Mouse (Mus musculus) lung, postnatal 36 days (tissue): ENCODE measurements around the gene Pigb.
A peak's percentile ranks its signal among the peaks of the same experiment; 100 is the strongest.
"Not testable (repeated sequence)": the region's sequence is repeated elsewhere in the genome, so short reads cannot be mapped to it uniquely, and the experiment has no call there.

Experiments
- DNase-seq: peaks from one replicate; pipeline ENCODE4 v3.0.0; 2022; ENCODE audit warnings: mixed read lengths

Gene Pigb

GRCm38 (mm10) chr9:73040080-73040479, at the start of gene Pigb:
Gene Pigb (minus strand): TSS chr9:73040378.
- no peak for DNase-seq

GRCm38 (mm10) chr9:73089222-73089920, 49.2 kb upstream of the Pigb start:
- DNase-seq, result peak; percentile 90

- no peak for DNase-seq
Measured at GRCm38 (mm10) chr9:73087581-73087980, 47.4 kb upstream of the Pigb start.

- DNase-seq, result peak; percentile 54
Measured at GRCm38 (mm10) chr9:73087121-73087520, 46.9 kb upstream of the Pigb start.

- peak; percentile 65 for DNase-seq
Measured at GRCm38 (mm10) chr9:73085845-73086244, 45.7 kb upstream of the Pigb start.

- DNase-seq, result no peak
Measured at GRCm38 (mm10) chr9:73083956-73084355, 43.8 kb upstream of the Pigb start.

- no peak for DNase-seq
Measured at GRCm38 (mm10) chr9:73082291-73083000, 42.3 kb upstream of the Pigb start.

GRCm38 (mm10) chr9:73079801-73080325, 39.7 kb upstream of the Pigb start:
- DNase-seq, result no peak

GRCm38 (mm10) chr9:73079349-73079748, 39.2 kb upstream of the Pigb start:
- not testable (repeated sequence) for DNase-seq

- DNase-seq, result no peak
Measured at GRCm38 (mm10) chr9:73073169-73073568, 33.0 kb upstream of the Pigb start.

GRCm38 (mm10) chr9:73072426-73072825, 32.2 kb upstream of the Pigb start:
- no peak for DNase-seq

GRCm38 (mm10) chr9:73070971-73071659, 30.9 kb upstream of the Pigb start:
- DNase-seq, result peak; percentile 87

- DNase-seq, result peak; percentile 64
Measured at GRCm38 (mm10) chr9:73068688-73069087, 28.5 kb upstream of the Pigb start.

GRCm38 (mm10) chr9:73068230-73068679, 28.1 kb upstream of the Pigb start:
- peak; percentile 86 for DNase-seq

GRCm38 (mm10) chr9:73067086-73067485, 26.9 kb upstream of the Pigb start:
- peak; percentile 62 for DNase-seq

GRCm38 (mm10) chr9:73063621-73064290, 23.6 kb upstream of the Pigb start:
- no peak for DNase-seq

GRCm38 (mm10) chr9:73059224-73059623, 19.0 kb upstream of the Pigb start:
- DNase-seq, result no peak

- DNase-seq, result peak; percentile 51
Measured at GRCm38 (mm10) chr9:73055441-73055911, 15.3 kb upstream of the Pigb start.

GRCm38 (mm10) chr9:73050606-73051005, 10.4 kb upstream of the Pigb start:
- no peak for DNase-seq

- DNase-seq, result no peak
Measured at GRCm38 (mm10) chr9:73049833-73050232, 9.7 kb upstream of the Pigb start.

- no peak for DNase-seq
Measured at GRCm38 (mm10) chr9:73048927-73049326, 8.7 kb upstream of the Pigb start.

- peak; percentile 37 for DNase-seq
Measured at GRCm38 (mm10) chr9:73047906-73048305, 7.7 kb upstream of the Pigb start.

GRCm38 (mm10) chr9:73045711-73046110, 5.5 kb upstream of the Pigb start:
- DNase-seq, result no peak
